Mouse (Mus musculus): ENCODE measurements at regions not wholly inside any gene's neighbourhood (a gene's known extent, or its start where the extent isn't known, plus 50 kb on each side); places are given as distances from the start of the nearest gene placed in this dataset.

- DNase-seq = no peak
These were observed 100.9 kb downstream of the Nup35 start for GRCm38 (mm10) chr2:80717979-80718378.

GRCm38 (mm10) chr2:80724085-80724484 is 107.0 kb downstream of the Nup35 start:
- no peak for DNase-seq

- DNase-seq = no peak
These were observed 114.3 kb downstream of the Nup35 start for GRCm38 (mm10) chr2:80731324-80731723.

- no peak for DNase-seq
These were observed 129.7 kb downstream of the Nup35 start for GRCm38 (mm10) chr2:80746737-80747136.

GRCm38 (mm10) chr2:80762013-80762612 is 145.1 kb downstream of the Nup35 start:
- DNase-seq = peak in 1 of 2 experiments; percentile 55

GRCm38 (mm10) chr2:80771176-80771575 is 154.1 kb downstream of the Nup35 start:
- peak; percentile 30 to 33 for DNase-seq

GRCm38 (mm10) chr2:80772455-80772854 is 155.4 kb downstream of the Nup35 start:
- peak; percentile 64 to 70 for DNase-seq

- no peak for DNase-seq
These were observed 169.3 kb downstream of the Nup35 start for GRCm38 (mm10) chr2:80786370-80786769.

- no peak for DNase-seq
These were observed 176.5 kb downstream of the Nup35 start for GRCm38 (mm10) chr2:80793345-80794147.

GRCm38 (mm10) chr2:80794148-80794507 is 177.1 kb downstream of the Nup35 start:
- DNase-seq = no peak

GRCm38 (mm10) chr2:80819268-80819667 is 202.2 kb downstream of the Nup35 start:
- no peak for DNase-seq

- no peak for DNase-seq
These were observed 234.0 kb downstream of the Nup35 start for GRCm38 (mm10) chr2:80851056-80851455.

GRCm38 (mm10) chr2:80855214-80855613 is 238.2 kb downstream of the Nup35 start:
- no peak for DNase-seq

- peak; percentile 55 to 72 for DNase-seq
These were observed 253.0 kb downstream of the Nup35 start for GRCm38 (mm10) chr2:80870046-80870445.

GRCm38 (mm10) chr2:80870458-80870857 is 253.4 kb downstream of the Nup35 start:
- DNase-seq = peak in 1 of 2 experiments; percentile 14

GRCm38 (mm10) chr2:80871356-80871755 is 254.3 kb downstream of the Nup35 start:
- DNase-seq = peak in 1 of 2 experiments; percentile 32

- DNase-seq = no peak
These were observed 261.4 kb downstream of the Nup35 start for GRCm38 (mm10) chr2:80878437-80878836.

GRCm38 (mm10) chr2:80884231-80884630 is 267.2 kb downstream of the Nup35 start:
- no peak for DNase-seq

- no peak for DNase-seq
These were observed 285.0 kb downstream of the Nup35 start for GRCm38 (mm10) chr2:80902050-80902449.

GRCm38 (mm10) chr2:80913478-80913877 is 296.4 kb downstream of the Nup35 start:
- no peak for DNase-seq

- no peak for DNase-seq
These were observed 328.5 kb downstream of the Nup35 start for GRCm38 (mm10) chr2:80945521-80945920.

- DNase-seq = no peak
These were observed 349.7 kb downstream of the Nup35 start for GRCm38 (mm10) chr2:80966766-80967165.

- no peak for DNase-seq
These were observed 350.2 kb downstream of the Nup35 start for GRCm38 (mm10) chr2:80967260-80967659.

- DNase-seq = peak; percentile 7 to 33
These were observed 352.3 kb downstream of the Nup35 start for GRCm38 (mm10) chr2:80969354-80969753.

Data from cerebellum, postnatal 25 days (tissue).